In the genomic region with DNA sequence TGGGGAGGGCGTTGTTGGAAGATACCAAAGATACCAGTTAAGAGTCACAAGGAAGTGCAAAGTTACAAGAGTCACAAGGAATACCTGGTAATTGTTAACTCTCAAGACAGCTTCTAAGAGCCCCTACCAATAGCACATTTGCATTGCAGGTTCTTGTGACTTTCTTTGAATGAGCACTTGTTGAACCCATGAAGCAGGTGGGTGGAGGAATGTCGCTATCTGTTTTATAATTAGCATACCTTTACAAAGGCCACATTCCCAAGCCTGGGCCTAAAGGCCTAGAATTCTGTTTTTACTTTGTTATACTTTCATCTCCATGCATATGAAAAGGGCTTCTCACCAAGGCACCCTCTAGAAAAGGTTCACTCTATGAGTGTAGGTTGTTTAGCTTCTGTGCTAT, we compare ENCODE assay signal across 4 mouse cellular contexts. TPM values are rescaled to one million over a fixed set of nuclear protein-coding genes. Genes with fewer than 3 reads are reported as not detected.
A peak's percentile ranks its signal among the peaks of the same experiment; 100 is the strongest.
DNase-seq lines count a peak whose midpoint lies in the region; TF ChIP-seq lines count a peak whose summit lies in the region.
"Not testable (repeated sequence)": the region's sequence is repeated elsewhere in the genome, so short reads cannot be mapped to it uniquely, and the experiment has no call there.

No protein-coding gene starts in this region.

- TF ChIP-seq CTCF in ES-Bruce4 (IDR thresholded peaks at IDR 0.05; ENCODE audit: low read depth, low read length): not testable (repeated sequence)

- not testable (repeated sequence) for H3K9ac ChIP-seq in ES-Bruce4 (ENCODE audit: low read depth, poor library complexity, severe bottlenecking)

- H3K36me3 ChIP-seq in ES-Bruce4 (ENCODE audit: control insufficient read depth, insufficient read depth, low read length, poor library complexity, severe bottlenecking): not testable (repeated sequence)

- not testable (repeated sequence) for TF ChIP-seq POLR2A in ES-Bruce4 (IDR thresholded peaks at IDR 0.05; ENCODE audit: insufficient read depth, low read length)

- peak overlapping the region; percentile 65; the same call in 1 of the 2 replicates for H3K27ac ChIP-seq in ES-Bruce4 (ENCODE audit: insufficient read depth, low read length)

- H3K27me3 ChIP-seq in ES-Bruce4 (ENCODE audit: control insufficient read depth, insufficient read depth, low read length, poor library complexity, severe bottlenecking): not testable (repeated sequence)

- DNase-seq in ES-CJ7 (ENCODE audit: low read depth, low spot score) (peak; percentile 52), R1 (ENCODE audit: low read depth, low spot score) (peak; percentile 88), ZHBTc4 (ENCODE audit: low read depth, low spot score) (peak; percentile 74)

- peaks cover 30% of the 10 kb centered on the region for H3K9me3 ChIP-seq in ES-Bruce4 (replicated peaks; ENCODE audit: control insufficient read depth, insufficient read depth, low read length, poor library complexity, severe bottlenecking)

- not testable (repeated sequence) for TF ChIP-seq EP300 in ES-Bruce4 (IDR thresholded peaks at IDR 0.05; ENCODE audit: insufficient read depth, low read depth, low read length)

- H3K4me3 ChIP-seq in ES-Bruce4 (ENCODE audit: low read depth, low read length): not testable (repeated sequence)

- not testable (repeated sequence) for H3K4me1 ChIP-seq in ES-Bruce4 (ENCODE audit: control insufficient read depth, insufficient read depth, low read length)

RNA-seq across cellular contexts. Expression of a gene that starts 15.8 kb away (rescaled TPM):
- polyA plus RNA-seq in ES-Bruce4 (2011; ENCODE audit: insufficient read depth, insufficient read length, low read depth, missing spikeins): 36.4 and 37.6 TPM in 2 replicates
